Mouse (Mus musculus): ENCODE results near the gene Psma3.
A peak's percentile ranks its signal among the peaks of the same experiment; 100 is the strongest.

The Psma3 gene

DNA sequence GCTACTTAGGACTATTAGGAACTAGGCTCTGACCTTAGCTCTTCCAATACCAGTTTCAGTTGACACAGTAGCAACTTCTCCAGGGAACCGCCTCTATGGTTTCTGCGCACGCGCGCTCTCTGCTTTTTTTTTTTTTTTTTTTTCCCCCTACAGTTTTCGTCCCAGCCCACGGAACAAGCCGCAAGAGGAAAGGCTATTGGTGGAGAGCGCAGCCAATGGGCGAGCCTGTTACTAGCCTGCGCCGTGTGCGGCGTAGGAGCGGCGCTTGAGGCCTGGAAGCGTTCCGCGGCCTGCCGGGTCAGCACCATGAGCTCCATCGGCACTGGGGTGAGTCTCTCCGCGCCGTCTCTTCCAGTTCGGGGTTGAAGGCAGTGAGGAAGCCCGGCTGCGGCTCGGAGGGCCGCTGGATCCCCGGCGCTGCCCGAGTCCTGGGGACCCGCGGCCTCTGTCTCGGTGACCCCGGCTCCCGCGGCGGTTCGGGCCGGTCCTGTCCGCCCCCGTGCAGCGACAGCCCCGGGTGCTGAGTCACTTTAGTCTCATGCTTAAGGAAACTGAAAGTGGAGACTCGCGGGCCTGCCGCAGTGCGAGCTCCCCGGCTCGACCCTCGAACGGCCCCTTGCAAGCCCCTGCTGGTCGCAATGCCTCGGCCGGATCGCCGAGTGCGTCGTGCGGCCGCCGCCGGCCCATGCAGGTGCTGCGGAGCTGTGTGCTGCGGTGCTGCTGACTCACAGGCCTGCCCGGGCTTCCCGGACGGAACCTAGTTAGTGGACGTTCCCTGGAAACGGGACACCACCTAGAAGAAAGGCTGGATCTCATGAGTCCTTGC lies at the start of gene Psma3:
Gene Psma3, plus strand, starts transcription at position 181 of the 826 bp plus-strand sequence.
- DNase-seq (ENCODE audit: low read depth) = peak; percentile 95

DNA sequence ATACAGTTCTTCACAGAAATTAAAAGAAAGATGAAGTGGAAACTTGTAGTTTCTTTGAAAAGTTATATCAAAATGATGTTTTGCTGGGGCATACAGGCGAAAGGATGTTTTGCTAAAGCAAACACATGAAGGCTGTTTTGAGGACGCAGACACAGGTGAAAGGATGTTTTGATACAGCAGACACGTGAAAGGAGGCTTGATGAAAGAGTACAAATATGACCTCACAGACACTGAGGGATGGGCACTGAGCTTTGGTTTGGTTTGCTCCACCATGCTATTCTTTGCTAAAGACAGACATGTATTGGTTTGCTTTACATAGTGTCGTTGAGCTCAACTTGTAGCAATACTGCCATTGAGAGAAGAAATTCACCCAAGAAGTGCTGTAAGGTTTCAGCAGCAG lies 44.6 kb upstream of the Psma3 start:
- no peak for DNase-seq (ENCODE audit: low read depth)

DNA sequence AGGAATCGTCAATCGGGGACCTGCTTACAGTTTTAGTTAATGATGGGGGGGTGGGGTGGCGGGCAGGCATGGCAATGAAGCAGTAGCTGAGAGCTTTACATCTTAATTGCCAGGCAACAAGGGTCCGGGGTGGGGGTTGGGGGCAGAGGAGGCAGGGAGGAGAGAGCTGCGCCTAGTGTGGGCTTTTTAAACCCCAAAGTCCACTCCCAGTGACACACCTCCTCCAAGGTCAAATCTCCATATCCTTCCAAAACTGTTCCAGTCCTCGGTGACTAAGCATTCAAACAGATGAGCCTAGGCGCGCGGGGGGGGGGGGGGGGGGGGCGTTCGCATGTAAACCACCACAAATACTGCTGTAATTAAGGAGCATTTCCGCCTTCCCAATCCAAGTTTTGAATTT lies 37.3 kb upstream of the Psma3 start:
- no peak for DNase-seq (ENCODE audit: low read depth)

DNA sequence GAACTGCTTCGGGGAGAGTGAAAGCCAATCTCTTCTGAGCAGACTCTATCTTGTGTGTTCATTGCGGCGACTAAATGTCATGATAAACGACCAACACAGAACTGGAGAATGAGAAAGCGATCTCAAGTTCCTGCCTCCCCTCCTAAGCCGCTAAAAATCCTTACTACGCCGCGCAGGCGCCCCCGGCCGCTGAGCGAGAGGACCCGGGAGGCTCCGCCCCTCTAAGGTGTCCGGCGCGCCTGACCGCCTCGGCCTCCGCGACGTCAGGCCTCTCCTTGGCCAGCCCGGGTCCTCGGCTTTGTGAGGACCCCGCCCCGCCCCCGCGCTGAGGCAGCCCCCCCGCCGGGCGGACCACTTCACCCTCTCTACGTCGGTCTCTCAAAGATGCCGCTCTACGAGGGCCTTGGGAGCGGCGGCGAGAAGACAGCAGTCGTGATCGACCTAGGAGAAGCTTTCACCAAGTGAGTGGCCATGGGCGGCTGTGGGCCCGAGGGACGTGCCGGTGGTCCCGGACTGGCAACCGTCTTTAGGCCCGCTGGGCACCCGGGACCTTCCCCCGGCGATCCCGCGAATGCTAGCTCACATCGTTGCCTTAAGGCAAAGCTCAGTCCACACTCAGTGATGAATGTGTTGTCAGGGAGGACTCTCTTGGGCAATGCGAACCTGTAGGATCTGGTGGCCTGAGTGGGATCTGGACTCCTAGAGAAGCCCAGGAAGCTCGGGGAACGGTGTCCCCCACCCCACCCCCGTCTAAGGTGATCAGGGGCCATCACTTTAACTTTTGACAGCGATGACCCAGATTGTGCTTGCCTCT lies 36.6 kb upstream of the Psma3 start, which contains the start of gene Actr10:
Gene Actr10, plus strand, starts transcription at position 287 of the 814 bp plus-strand sequence.
- DNase-seq (ENCODE audit: low read depth) = peak; percentile 60

DNA sequence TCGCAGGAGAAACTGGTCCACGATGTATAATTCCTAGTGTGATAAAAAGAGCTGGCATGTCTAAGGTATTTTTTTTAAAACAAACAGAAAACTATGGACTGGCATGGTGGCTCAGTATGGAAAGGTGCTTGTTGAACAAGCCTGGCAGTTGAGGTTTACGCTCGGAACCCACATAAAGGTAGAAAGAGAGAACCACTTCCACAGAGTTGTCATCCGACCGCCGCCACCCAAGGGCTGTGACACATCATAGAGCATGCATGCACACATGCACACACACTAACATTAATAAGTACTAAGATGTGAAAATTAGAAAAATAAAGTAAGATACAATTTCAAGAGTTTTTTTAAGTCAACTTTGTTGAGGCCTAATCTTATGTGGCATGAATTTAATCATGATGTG lies 33.6 kb upstream of the Psma3 start:
- no peak for DNase-seq (ENCODE audit: low read depth)

DNA sequence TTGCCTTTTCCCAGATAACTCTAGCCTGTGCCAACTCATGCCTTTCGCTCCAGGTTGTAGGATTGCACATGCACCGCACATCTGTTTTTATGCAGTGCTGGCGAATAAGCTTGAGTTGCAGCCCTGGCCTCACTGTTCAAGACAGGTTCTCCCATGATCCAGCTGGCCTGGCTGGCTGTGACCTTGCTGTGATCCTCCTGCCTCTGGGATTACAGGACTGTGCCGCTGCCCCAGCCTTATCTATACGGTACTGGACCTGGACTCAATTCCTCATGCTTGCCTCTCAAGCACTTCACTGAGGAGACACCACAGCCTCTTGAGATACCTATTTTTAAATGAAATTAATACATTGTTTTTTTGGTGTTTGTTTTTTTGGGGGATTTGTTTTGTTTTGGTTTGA lies 30.2 kb upstream of the Psma3 start:
- no peak for DNase-seq (ENCODE audit: low read depth)

DNA sequence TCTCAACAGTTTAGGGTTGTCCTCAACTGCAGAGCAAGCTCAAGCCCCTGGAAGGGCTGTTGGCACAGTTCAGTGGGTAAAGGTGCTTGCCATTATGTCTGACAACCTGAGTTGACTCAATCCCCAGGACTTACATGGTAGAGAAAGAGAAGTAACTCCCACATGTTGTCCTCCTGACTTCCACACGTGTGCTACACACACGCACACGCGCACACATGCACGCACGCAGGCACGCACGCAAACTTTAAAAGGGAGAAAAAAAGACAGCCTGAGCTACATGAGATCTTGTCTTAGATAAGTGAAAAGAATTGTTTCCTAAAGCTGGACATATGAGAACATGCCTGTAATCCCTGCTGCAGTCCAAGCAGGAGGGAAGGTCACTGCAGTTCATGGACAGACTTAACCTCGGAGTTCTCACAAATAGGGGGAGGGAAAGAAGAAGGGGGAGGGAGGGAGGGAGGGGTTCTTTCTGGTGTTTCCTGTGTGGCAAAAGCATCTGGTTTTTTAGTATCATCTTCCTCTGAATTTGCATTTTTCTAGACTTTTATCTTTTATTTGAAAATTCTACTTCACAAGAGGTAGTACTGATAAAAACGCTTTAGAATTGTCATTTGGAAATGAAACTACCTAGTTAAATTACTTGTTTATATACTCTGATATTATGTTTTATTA lies 27.7 kb upstream of the Psma3 start:
- no peak for DNase-seq (ENCODE audit: low read depth)

DNA sequence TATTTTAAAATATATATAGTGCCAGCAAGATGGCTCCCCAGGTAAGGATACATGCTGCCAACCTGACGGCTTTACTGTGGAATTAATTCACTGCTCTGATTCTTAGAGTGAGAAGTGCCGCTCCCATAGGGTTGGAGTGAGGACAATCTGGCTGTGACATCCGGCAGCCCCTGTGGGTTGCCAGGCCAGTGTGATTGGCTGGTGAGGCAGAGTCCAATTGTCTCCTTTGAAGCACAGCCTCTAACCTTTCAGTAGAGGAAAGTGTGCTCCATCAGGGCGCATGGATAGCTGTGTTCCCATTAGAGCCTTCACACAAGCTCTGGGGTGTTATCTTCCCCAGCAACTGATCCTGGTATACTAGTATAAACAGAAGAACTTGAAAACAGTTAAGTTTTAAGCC lies 15.8 kb upstream of the Psma3 start:
- DNase-seq (ENCODE audit: low read depth) = no peak

DNA sequence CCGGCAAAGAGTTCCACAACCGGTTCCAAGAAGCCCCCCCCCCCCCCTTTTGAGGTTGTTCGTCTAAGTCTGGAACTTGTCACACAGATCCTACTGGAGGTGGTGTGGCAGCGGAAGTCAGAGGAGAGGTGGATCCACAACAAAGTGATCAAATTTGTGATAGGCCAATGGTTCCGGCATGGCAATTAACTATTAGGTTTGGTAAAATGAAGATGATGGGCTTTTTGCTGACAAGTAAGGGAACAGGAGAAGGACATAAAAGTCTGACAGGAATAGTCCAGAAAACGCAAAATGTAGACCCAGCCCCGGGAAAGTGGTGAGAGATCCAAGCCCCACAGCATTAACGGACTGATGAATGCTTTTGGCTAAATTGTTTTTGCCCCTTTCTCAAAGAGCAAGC lies 6.8 kb upstream of the Psma3 start:
- no peak for DNase-seq (ENCODE audit: low read depth)

DNA sequence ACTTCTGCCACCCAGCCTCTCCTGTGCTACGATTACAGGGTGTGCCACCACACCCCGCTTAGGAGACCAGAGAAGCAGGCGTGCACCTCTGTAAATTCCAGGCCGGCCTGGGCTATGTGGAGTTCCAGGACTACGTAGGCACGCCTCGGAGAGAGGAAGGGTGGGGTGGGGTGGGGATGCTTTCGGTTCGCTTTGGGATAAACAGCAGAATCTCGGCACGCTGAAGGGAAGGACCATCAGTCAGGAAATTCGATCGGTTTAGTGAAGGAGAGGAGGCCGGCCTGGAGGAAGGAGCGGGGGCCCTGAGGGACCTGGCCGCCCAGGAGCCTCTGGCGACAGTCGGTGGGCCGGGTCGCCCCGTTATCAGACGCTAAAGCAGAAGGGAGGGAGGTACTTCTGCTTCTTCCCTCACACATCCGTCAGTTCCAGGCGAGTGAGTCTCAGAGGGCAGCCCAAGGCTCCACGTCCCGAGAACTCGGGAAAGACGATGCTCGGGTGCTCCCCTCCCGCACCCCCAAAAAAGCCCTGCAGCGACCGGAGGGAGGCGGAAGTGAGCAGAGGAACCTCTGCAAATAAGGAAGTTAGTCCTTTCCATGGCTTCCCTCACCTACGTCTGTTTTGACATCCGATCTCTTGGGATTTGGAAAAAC lies 6.2 kb upstream of the Psma3 start:
- no peak for DNase-seq (ENCODE audit: low read depth)

DNA sequence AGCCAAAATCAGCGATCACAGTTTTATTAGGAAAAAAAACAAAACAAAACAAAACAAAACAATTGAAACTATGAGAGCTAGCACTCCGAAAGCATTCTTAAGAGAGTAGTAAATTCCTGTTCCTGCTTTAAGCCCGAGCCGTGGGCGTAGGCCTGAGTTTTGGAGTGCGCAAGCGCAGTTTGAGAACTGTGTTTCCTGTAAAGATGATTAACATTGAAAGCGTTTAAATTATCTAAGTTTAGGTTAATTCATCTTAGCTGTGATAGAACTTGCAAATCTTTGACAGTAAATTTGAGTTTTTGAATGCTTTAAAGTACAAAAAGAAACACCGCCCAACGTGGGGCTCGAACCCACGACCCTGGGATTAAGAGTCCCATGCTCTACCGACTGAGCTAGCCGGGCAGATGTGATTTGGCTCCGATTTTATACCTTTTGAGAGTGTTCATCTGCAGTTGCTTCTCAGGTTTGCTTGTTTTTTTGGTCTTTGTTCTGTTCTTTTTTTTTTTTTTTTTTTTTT lies 5.6 kb upstream of the Psma3 start:
- peak; percentile 83 for DNase-seq (ENCODE audit: low read depth)

DNA sequence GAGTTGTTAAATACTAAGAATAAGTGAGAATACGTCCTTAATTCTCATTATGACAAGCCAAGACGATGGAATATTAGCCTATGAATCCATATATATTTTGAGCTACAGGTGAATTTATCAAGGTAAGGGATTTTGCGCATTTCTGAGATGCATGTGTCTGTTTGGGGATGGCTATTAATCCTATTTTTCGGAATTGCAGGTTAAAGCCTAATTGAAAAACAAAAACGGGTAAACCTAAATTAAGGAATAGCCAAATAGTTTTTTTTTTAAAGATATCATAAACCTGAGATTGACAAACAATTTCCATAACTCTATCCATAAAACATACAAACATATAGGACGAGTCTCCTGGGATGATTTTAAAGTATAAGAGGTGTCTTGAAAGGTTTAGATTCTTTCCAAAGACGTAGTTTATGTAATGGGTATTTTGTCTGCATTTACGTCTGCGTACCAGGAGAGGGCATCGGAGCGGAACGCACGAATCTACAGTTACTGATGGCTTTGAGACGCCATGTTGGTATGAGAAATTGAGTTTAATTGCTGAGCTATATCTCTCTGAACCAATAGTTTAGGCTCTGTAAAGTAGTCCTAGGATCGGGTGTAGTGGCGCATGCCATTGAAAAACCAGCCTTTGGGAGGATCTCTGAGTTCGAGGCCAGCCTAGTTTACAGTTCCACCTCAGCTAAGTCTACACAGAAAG lies 4.8 kb upstream of the Psma3 start:
- DNase-seq (ENCODE audit: low read depth) = peak; percentile 60

DNA sequence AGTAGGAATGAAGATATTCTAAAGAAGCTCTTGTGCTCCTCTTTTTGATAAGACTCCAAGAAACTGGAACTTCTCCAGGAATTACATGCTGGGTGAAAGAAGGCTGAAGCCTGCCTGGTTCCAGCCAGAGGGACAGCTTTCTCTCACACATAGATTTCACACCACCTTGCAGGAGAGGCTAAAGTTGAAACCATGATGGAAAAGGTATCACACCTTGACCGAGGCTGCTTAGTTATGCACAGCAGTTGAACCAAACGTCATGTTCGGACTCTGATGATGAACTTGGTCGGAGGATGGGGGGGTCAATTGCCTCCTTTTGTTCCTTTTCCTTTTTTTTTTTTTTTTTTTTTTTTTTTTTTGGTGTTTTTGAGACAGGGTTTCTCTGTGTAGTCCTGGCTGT lies 590 bp upstream of the Psma3 start:
- DNase-seq (ENCODE audit: low read depth) = no peak

DNA sequence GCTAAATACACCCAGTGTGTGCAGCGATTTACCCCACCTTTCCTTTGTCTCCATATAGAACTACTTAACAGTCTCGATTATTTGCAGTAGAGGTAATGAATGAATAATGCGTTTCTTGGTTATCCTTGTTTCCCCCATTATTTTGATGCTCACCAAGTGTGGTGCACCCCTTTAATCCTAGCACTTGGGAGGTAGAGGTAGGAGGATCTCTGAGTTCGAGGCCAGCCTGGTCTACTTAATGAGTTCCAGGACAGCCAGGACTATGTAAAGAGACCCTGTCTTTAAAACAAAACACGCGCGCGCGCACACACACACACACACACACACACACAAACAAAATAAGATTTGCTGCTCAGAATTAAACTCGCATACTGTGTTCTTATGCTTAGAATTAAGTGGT lies 985 bp downstream of the Psma3 start:
- DNase-seq (ENCODE audit: low read depth) = no peak

DNA sequence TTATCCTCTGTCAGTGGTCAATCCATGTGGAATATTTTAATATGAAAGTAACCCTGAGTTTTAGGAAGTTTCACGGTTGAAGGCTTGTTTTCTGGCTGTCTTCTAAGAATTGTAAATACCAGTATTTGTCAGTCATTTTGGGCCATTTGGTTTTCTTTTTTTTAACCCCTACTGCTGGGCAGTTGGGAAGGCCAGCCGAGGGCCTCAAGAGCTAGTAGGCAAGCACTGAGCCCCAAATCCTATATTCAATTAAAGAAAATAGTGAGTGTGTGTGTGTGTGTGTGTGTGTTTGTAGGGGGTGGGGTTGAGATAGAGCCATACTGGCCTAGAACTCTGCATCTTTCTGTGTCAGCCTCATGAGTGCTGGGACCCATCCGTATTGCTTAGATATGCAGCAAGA lies 1.5 kb downstream of the Psma3 start:
- DNase-seq (ENCODE audit: low read depth) = no peak

DNA sequence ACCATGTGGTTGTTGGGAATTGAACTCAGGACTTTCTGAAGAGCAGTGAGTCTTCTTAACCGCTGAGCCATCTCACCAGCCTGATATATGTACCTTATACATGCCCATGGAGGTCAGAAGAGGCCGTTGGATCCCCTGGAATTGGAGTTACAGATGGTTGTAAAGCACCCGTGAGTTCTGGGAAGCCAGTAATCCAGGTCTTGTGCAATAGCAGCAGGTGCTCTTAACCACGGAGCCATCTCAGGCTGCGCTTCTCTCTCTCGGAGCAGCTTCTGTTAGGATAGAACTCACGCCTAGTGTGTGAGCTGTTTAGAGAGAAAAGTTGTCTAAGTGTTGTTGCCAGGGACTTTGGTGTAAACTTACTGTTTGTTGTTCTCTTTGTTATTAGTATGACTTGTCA lies 3.9 kb downstream of the Psma3 start:
- DNase-seq (ENCODE audit: low read depth) = no peak

DNA sequence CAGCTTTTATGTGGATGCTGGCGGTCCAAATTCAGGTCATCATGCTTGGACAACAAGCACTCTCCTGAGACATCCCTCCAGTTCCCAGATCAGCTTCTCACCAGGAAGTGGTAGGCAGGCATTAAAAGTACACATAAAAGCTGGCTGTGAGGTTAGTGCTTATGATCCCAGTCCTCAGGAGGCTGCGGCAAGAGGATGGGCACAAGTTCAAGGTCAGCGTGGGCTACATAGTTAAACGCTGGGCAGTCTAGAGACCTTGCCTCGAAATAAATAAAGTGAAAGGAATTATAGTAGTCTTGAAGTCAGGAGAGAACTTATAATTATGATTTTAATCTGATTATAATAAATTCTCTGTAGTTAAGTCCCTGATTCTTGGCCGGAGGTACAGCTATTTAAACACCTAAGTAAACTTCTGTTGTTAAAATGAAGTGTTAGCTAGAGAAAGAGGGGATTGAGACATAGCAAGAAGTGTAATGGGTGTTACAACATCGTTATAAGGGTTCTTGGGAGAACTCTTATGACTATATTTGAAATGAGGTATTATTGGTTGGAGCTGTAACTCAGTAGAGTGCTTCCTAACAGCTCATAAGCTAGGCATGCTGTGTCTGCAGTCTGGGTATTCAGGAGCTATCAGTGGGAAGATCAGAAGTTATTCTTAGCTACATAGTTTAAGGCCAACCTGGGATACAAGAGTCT lies 10.6 kb downstream of the Psma3 start:
- DNase-seq (ENCODE audit: low read depth) = no peak

DNA sequence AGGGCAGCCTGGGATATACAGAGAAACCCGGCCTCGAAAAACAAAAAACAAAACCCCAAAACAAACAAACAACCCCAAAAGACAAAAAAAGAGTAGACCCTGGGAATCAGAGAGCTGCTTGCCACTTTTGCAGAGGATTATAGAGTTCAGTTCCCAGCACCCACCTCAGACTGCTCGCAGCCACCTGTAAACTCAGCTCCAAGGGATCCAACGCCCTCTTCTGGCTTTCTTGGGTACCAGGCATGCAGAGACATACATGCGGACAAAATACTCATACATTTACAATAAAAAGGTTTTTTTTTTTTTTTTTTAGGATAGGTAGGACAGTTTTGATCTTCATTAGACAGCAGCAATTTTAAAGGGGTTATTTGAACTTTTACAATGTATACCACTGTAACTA lies 22.8 kb downstream of the Psma3 start:
- no peak for DNase-seq (ENCODE audit: low read depth)

DNA sequence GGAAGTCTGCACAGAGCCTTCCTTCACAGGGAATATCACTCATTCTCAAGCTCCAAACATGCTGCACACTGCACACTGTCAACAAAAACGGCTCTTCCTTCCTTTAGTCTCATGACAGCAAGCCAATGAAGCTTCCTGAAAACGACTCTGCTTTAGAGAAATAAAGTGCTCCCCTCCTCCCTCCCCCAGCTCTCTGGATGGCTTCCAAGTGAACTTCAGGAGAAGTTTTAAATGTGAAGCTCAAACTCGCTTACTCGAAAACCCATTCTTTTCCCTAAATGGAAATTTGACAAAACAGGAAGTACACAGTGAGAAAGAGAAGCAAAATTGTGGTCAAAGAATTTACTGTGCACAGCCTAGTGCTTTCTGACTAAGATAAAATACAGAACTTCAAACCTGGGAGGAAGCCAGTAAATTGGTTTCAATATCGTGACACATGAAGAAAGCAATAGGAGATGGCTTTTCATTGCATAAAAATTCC lies 25.0 kb downstream of the Psma3 start:
- DNase-seq (ENCODE audit: low read depth) = peak; percentile 34

DNA sequence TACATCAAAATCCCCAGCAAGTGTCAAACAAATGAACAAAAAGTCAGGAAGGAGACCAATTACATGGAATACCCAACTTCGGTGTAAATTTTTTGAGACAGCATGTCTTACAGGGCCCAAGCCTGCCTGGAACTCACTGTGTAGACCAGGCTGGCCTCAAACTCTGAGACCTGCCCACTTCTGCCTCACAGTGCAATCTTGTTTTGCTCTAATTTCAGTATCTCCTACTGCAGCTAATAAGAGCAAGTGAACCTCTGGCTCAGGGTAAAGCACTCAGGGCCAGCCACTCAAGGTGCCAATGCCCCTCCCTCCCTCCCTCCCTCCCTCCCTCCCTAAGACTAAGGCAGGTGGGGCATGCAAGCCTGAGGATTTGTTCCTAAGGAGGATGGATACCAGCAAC lies 25.9 kb downstream of the Psma3 start:
- DNase-seq (ENCODE audit: low read depth) = no peak

DNA sequence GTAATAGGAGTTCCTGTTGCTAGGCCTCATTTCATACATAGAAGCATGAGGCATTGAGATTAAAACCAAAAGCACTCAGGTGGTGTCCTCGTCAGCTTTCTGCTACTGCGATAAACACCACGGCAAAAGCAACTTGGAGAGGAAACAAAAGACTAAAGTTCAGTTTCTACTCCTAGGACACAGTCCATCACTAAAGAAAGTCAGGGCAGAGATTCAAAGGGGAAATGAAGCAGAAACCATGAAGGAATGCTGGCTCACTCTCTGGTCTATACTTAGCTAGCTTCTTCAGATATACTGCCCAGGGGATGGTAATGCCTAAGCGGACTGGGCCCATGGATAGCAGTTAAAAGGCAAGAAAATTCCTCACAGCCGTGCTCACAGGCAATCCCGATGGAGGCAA lies 27.0 kb downstream of the Psma3 start:
- no peak for DNase-seq (ENCODE audit: low read depth)

Data from fibroblast of lung, adult 2 months (primary cell).